Mouse (Mus musculus) retina, postnatal 7 days (tissue): ENCODE results near the gene Depdc5.
"Not testable (repeated sequence)": the region's sequence is repeated elsewhere in the genome, so short reads cannot be mapped to it uniquely, and the experiment has no call there.

Source experiments
- DNase-seq: peaks from one replicate; pipeline ENCODE4 v3.0.0-alpha.2; 2012; ENCODE audit warnings: low read depth, low spot score

Depdc5 gene

GRCm38 (mm10) chr5:32863253-32864228 lies at the start of gene Depdc5:
Depdc5 (plus strand) TSS chr5:32863701.
- DNase-seq = peak; percentile 84

GRCm38 (mm10) chr5:32815396-32815795 lies 48.1 kb upstream of the Depdc5 start:
- no peak for DNase-seq

GRCm38 (mm10) chr5:32820471-32820870 lies 43.0 kb upstream of the Depdc5 start:
- no peak for DNase-seq

- DNase-seq = no peak
These were observed 36.5 kb upstream of the Depdc5 start, which contains the start of gene Gm20671 for GRCm38 (mm10) chr5:32827009-32827408. Gm20671 (minus strand) TSS chr5:32827109.

- not testable (repeated sequence) for DNase-seq
These were observed 34.7 kb upstream of the Depdc5 start for GRCm38 (mm10) chr5:32828766-32829165.

- no peak for DNase-seq
These were observed 33.4 kb upstream of the Depdc5 start for GRCm38 (mm10) chr5:32830054-32830453.

GRCm38 (mm10) chr5:32834497-32834896 lies 29.0 kb upstream of the Depdc5 start:
- DNase-seq = no peak

- no peak for DNase-seq
These were observed 26.5 kb upstream of the Depdc5 start for GRCm38 (mm10) chr5:32836976-32837375.

- no peak for DNase-seq
These were observed 23.5 kb upstream of the Depdc5 start for GRCm38 (mm10) chr5:32840029-32840428.

GRCm38 (mm10) chr5:32849178-32849577 lies 14.3 kb upstream of the Depdc5 start:
- DNase-seq = no peak

- DNase-seq = not testable (repeated sequence)
These were observed 13.9 kb upstream of the Depdc5 start for GRCm38 (mm10) chr5:32849580-32849979.

- DNase-seq = no peak
These were observed 11.5 kb upstream of the Depdc5 start for GRCm38 (mm10) chr5:32852026-32852425.

- peak; percentile 96 for DNase-seq
These were observed 9.6 kb upstream of the Depdc5 start, which contains the start of gene Prr14l for GRCm38 (mm10) chr5:32853731-32854507. Prr14l (minus strand) TSS chr5:32854256.

GRCm38 (mm10) chr5:32854818-32855217 lies 8.7 kb upstream of the Depdc5 start:
- no peak for DNase-seq

GRCm38 (mm10) chr5:32855274-32855673 lies 8.2 kb upstream of the Depdc5 start:
- DNase-seq = not testable (repeated sequence)

GRCm38 (mm10) chr5:32857781-32858220 lies 5.7 kb upstream of the Depdc5 start:
- no peak for DNase-seq

- no peak for DNase-seq
These were observed 2.4 kb upstream of the Depdc5 start for GRCm38 (mm10) chr5:32861082-32861481.

GRCm38 (mm10) chr5:32862469-32863132 lies 900 bp upstream of the Depdc5 start:
- no peak for DNase-seq

GRCm38 (mm10) chr5:32869389-32870024 lies 6.0 kb downstream of the Depdc5 start:
- no peak for DNase-seq

GRCm38 (mm10) chr5:32872346-32872745 lies 8.8 kb downstream of the Depdc5 start:
- no peak for DNase-seq

GRCm38 (mm10) chr5:32886739-32887138 lies 23.2 kb downstream of the Depdc5 start:
- DNase-seq = no peak
